Mouse (Mus musculus) cerebellum, adult 2 months (tissue): ENCODE data around the gene 2610042L04Rik. TPM values are rescaled to one million over a fixed set of nuclear protein-coding genes. Genes with fewer than 3 reads are reported as not detected.
"Not testable (repeated sequence)": the region's sequence is repeated elsewhere in the genome, so short reads cannot be mapped to it uniquely, and the experiment has no call there.

Source experiments
- DNase-seq, 2 experiments: peaks; one replicate each; pipeline ENCODE4 v3.0.0; 2021
- H3K27ac ChIP-seq: fragments of 200-500 bp; 2 replicates; pipeline ENCODE4 v1.5.1; 2012; ENCODE audit warnings: low read length, control low read depth, inconsistent platforms; ENCODE audit not compliant: insufficient read depth
- H3K27me3 ChIP-seq: fragments of 200-500 bp; 2 replicates; pipeline ENCODE4 v1.6.1; 2012; ENCODE audit warnings: inconsistent platforms, mild to moderate bottlenecking, low read length, moderate library complexity; ENCODE audit not compliant: control insufficient read depth, insufficient read depth
- H3K4me1 ChIP-seq: fragments of 200-500 bp; 2 replicates; pipeline ENCODE4 v1.6.1; 2011; ENCODE audit warnings: low read length; ENCODE audit not compliant: control insufficient read depth, insufficient read depth
- H3K4me3 ChIP-seq: fragments of 200-500 bp; replicated peaks from 2 replicates; pipeline ENCODE3; 2011; ENCODE audit warnings: mild to moderate bottlenecking, low read depth, low read length, control low read depth; ENCODE audit not compliant: insufficient read depth
- polyA plus RNA-seq: library from polyadenylated mRNA; depleted of rRNA; stranded (reverse); fragments of >200 nt; gene quantifications from 2 replicates; pipeline ENCODE4 v1.2.3, GENCODE M21; 2012; rRNA removed

Gene 2610042L04Rik
- polyA plus RNA-seq, 1 experiment: 0.80 TPM

GRCm38 (mm10) chr14:4403840-4404239, 69.3 kb downstream of the 2610042L04Rik start:
- not testable (repeated sequence) for H3K27ac ChIP-seq, H3K4me1 ChIP-seq, H3K4me3 ChIP-seq, DNase-seq, H3K27me3 ChIP-seq

Other genes starting within 250 kb of the 2610042L04Rik start
- 0.90 and 1.1 TPM in 2 replicates for gene Gm8108, start 224.2 kb upstream of the 2610042L04Rik start, polyA plus RNA-seq
- not detected in 2 replicates for gene Gm3127, start 169.7 kb upstream of the 2610042L04Rik start, polyA plus RNA-seq
- 0.54 and 0.72 TPM in 2 replicates for gene Gm2974, start 152.2 kb upstream of the 2610042L04Rik start, polyA plus RNA-seq
- gene Gm3138, start 85.1 kb upstream of the 2610042L04Rik start, polyA plus RNA-seq: not detected in 2 replicates
- gene Gm3149, start 17.5 kb upstream of the 2610042L04Rik start, polyA plus RNA-seq: not detected in 2 replicates
- not detected in 2 replicates for gene Gm3159, start 62.8 kb downstream of the 2610042L04Rik start, polyA plus RNA-seq
- gene Gm3164, start 80.7 kb downstream of the 2610042L04Rik start, polyA plus RNA-seq: 0.90 and 1.2 TPM in 2 replicates
- gene Gm3173, start 96.2 kb downstream of the 2610042L04Rik start, polyA plus RNA-seq: 1.1 and 1.4 TPM in 2 replicates
- 0.11 and 0.21 TPM in 2 replicates for gene Gm3182, start 147.0 kb downstream of the 2610042L04Rik start, polyA plus RNA-seq
- gene Gm3047, start 220.6 kb downstream of the 2610042L04Rik start, polyA plus RNA-seq: not detected in 2 replicates